Mouse (Mus musculus) small intestine, adult 2 months (tissue): ENCODE data around the gene Tnfrsf11a. TPM values are rescaled to one million over a fixed set of nuclear protein-coding genes. Genes with fewer than 3 reads are reported as not detected.
A peak's percentile ranks its signal among the peaks of the same experiment; 100 is the strongest.

ENCODE experiments used
- H3K27ac ChIP-seq: fragments of 200-500 bp; 2 replicates; pipeline ENCODE4 v1.5.1; 2012; ENCODE audit warnings: low read depth, low read length, control low read depth, inconsistent platforms; ENCODE audit not compliant: insufficient read depth
- H3K27me3 ChIP-seq: fragments of 200-500 bp; 2 replicates; pipeline ENCODE4 v1.6.1; 2012; ENCODE audit warnings: mild to moderate bottlenecking, moderate library complexity, low read length, inconsistent platforms; ENCODE audit not compliant: control insufficient read depth, insufficient read depth
- H3K36me3 ChIP-seq: fragments of 200-500 bp; 2 replicates; pipeline ENCODE4 v1.6.1; 2012; ENCODE audit warnings: mild to moderate bottlenecking, low read length, control low read depth, inconsistent platforms; ENCODE audit not compliant: control insufficient read depth, insufficient read depth
- H3K4me1 ChIP-seq: fragments of 200-500 bp; 2 replicates; pipeline ENCODE4 v1.6.1; 2012; ENCODE audit warnings: low read length, inconsistent platforms, mixed read lengths; ENCODE audit not compliant: control insufficient read depth, insufficient read depth, insufficient read length
- H3K4me3 ChIP-seq: fragments of 200-500 bp; 2 replicates; pipeline ENCODE4 v1.5.1; 2012; ENCODE audit warnings: low read depth, mild to moderate bottlenecking, control low read depth, inconsistent platforms, low read length, moderate library complexity
- CTCF ChIP-seq: fragments of 200-500 bp; IDR thresholded peaks from 2 replicates; pipeline ENCODE4 v1.5.1; 2012; ENCODE audit warnings: low read depth, mild to moderate bottlenecking, control low read depth, inconsistent platforms, low read length, moderate library complexity, mixed read lengths; ENCODE audit not compliant: insufficient replicate concordance, insufficient read length; ENCODE audit errors: extremely low read depth
- POLR2A ChIP-seq: fragments of 200-500 bp; IDR thresholded peaks from 2 replicates; pipeline ENCODE4 v1.6.1; 2012; ENCODE audit warnings: low read depth, mild to moderate bottlenecking, control low read depth, inconsistent platforms, low read length, moderate library complexity
- WGBS: fragments of 180-500 bp; shearing (Covaris S2); methylation state at CpG from one replicate; pipeline ENCODE4 v1.1.7; 2018; 5-methylcytosine and 5-hydroxymethylcytosine counted together
- polyA plus RNA-seq: library from polyadenylated mRNA; depleted of rRNA; stranded (reverse); fragments of >200 nt; gene quantifications from 2 replicates; pipeline ENCODE4 v1.2.3, GENCODE M21; 2012

Tnfrsf11a gene
- polyA plus RNA-seq, 1 experiment, result 47.7 TPM

- no peak overlapping the region for H3K27ac ChIP-seq
- H3K27me3 ChIP-seq, result no peaks in the 10 kb centered on the region
- H3K4me3 ChIP-seq, result no peak overlapping the region
- H3K4me1 ChIP-seq, result peaks cover 3% of the 10 kb centered on the region; the same call in 1 of the 2 replicates
- no peaks in the 10 kb centered on the region for H3K36me3 ChIP-seq
- 93% methylated on average over 2 of the region's 2 CpGs for WGBS
- TF ChIP-seq CTCF, result no peak
- TF ChIP-seq POLR2A, result no peak
Observed at GRCm38 (mm10) chr1:105768397-105768796, 12.1 kb upstream of the Tnfrsf11a start.

- Histone ChIP-seq H3K27ac (peak overlapping the region; percentile 36; the same call in 1 of the 2 replicates), H3K4me1 (peaks cover 3% of the 10 kb centered on the region; the same call in 1 of the 2 replicates), H3K4me3 (no peak overlapping the region), H3K27me3 (no peaks in the 10 kb centered on the region), H3K36me3 (no peaks in the 10 kb centered on the region)
- no peak for TF ChIP-seq POLR2A
- TF ChIP-seq CTCF, result no peak
- 37% methylated on average over 2 of the region's 2 CpGs for WGBS
Observed at GRCm38 (mm10) chr1:105770685-105771084, 9.8 kb upstream of the Tnfrsf11a start.

- no peak overlapping the region for H3K27ac ChIP-seq
- no peak overlapping the region for H3K4me3 ChIP-seq
- 93% methylated on average over 4 of the region's 4 CpGs for WGBS
- H3K4me1 ChIP-seq, result peaks cover 2% of the 10 kb centered on the region; the same call in 1 of the 2 replicates
- no peaks in the 10 kb centered on the region for H3K27me3 ChIP-seq
- no peak for TF ChIP-seq POLR2A
- TF ChIP-seq CTCF, result no peak
- no peaks in the 10 kb centered on the region for H3K36me3 ChIP-seq
Observed at GRCm38 (mm10) chr1:105776426-105776825, 4.1 kb upstream of the Tnfrsf11a start.

GRCm38 (mm10) chr1:105780079-105780456 lies 450 bp upstream of the Tnfrsf11a start:
- no peaks in the 10 kb centered on the region for H3K36me3 ChIP-seq
- TF ChIP-seq CTCF, result no peak
- no peak for TF ChIP-seq POLR2A
- H3K4me1 ChIP-seq, result peaks cover 15% of the 10 kb centered on the region
- H3K27ac ChIP-seq, result peak overlapping the region; percentile 80
- no peaks in the 10 kb centered on the region for H3K27me3 ChIP-seq
- H3K4me3 ChIP-seq, result peak overlapping the region; percentile 94
- 19% methylated on average over 12 of the region's 12 CpGs for WGBS

GRCm38 (mm10) chr1:105781391-105782146 lies 1.1 kb downstream of the Tnfrsf11a start:
- WGBS, result 8% methylated on average over 12 of the region's 12 CpGs
- TF ChIP-seq CTCF, result no peak
- TF ChIP-seq POLR2A, result no peak
- H3K27ac ChIP-seq, result peak overlapping the region; percentile 88

GRCm38 (mm10) chr1:105784257-105785016 lies 3.9 kb downstream of the Tnfrsf11a start:
- Histone ChIP-seq H3K27me3 (no peaks in the 10 kb centered on the region), H3K4me1 (peaks cover 40% of the 10 kb centered on the region), H3K27ac (peak overlapping the region; percentile 89), H3K36me3 (peaks cover 9% of the 10 kb centered on the region), H3K4me3 (no peak overlapping the region)
- 12% methylated on average over 5 of the region's 5 CpGs for WGBS
- TF ChIP-seq CTCF (no peak), POLR2A (no peak)

More at GRCm38 (mm10) chr1:105781391-105782146, 1.1 kb downstream of the Tnfrsf11a start:
- Histone ChIP-seq H3K4me1 (peaks cover 24% of the 10 kb centered on the region), H3K27me3 (no peaks in the 10 kb centered on the region), H3K4me3 (peak overlapping the region; percentile 94), H3K36me3 (no peaks in the 10 kb centered on the region)

GRCm38 (mm10) chr1:105785146-105785545 lies 4.6 kb downstream of the Tnfrsf11a start:
- TF ChIP-seq CTCF (no peak), POLR2A (no peak)
- peaks cover 11% of the 10 kb centered on the region for H3K36me3 ChIP-seq
- no peaks in the 10 kb centered on the region for H3K27me3 ChIP-seq
- peaks cover 41% of the 10 kb centered on the region for H3K4me1 ChIP-seq
- WGBS, result 19% methylated on average over 4 of the region's 4 CpGs
- H3K27ac ChIP-seq, result peak overlapping the region; percentile 89
- peak overlapping the region; percentile 12; the same call in 1 of the 2 replicates for H3K4me3 ChIP-seq
